Mouse (Mus musculus): Measurements from ENCODE around the gene Defb19.

Gene Defb19

GRCm38 (mm10) chr2:152580107-152580506, at the start of gene Defb19:
Gene Defb19 (minus strand): TSS chr2:152580312.
- TF ChIP-seq GATA4 (IDR thresholded peaks at IDR 0.05; ENCODE audit: insufficient replicate concordance, low read length) = no peak

- TF ChIP-seq GATA4 (IDR thresholded peaks at IDR 0.05; ENCODE audit: insufficient replicate concordance, low read length) = no peak
Measured at GRCm38 (mm10) chr2:152629904-152630303, 49.8 kb upstream of the Defb19 start.

- TF ChIP-seq GATA4 (IDR thresholded peaks at IDR 0.05; ENCODE audit: insufficient replicate concordance, low read length) = no peak
Measured at GRCm38 (mm10) chr2:152629239-152629638, 49.1 kb upstream of the Defb19 start.

- TF ChIP-seq GATA4 (IDR thresholded peaks at IDR 0.05; ENCODE audit: insufficient replicate concordance, low read length) = no peak
Measured at GRCm38 (mm10) chr2:152628066-152628465, 48.0 kb upstream of the Defb19 start.

GRCm38 (mm10) chr2:152626774-152627591, 46.9 kb upstream of the Defb19 start, which contains the start of gene Rem1:
Gene Rem1 (plus strand): TSS chr2:152626951.
- TF ChIP-seq GATA4 (IDR thresholded peaks at IDR 0.05; ENCODE audit: insufficient replicate concordance, low read length) = no peak

GRCm38 (mm10) chr2:152625256-152625655, 45.1 kb upstream of the Defb19 start:
- no peak for TF ChIP-seq GATA4 (IDR thresholded peaks at IDR 0.05; ENCODE audit: insufficient replicate concordance, low read length)

- no peak for TF ChIP-seq GATA4 (IDR thresholded peaks at IDR 0.05; ENCODE audit: insufficient replicate concordance, low read length)
Measured at GRCm38 (mm10) chr2:152624566-152624965, 44.5 kb upstream of the Defb19 start.

GRCm38 (mm10) chr2:152622953-152623352, 42.8 kb upstream of the Defb19 start, which contains the start of gene Defb25:
Gene Defb25 (minus strand): TSS chr2:152623053.
- TF ChIP-seq GATA4 (IDR thresholded peaks at IDR 0.05; ENCODE audit: insufficient replicate concordance, low read length) = no peak

GRCm38 (mm10) chr2:152622151-152622550, 42.0 kb upstream of the Defb19 start:
- no peak for TF ChIP-seq GATA4 (IDR thresholded peaks at IDR 0.05; ENCODE audit: insufficient replicate concordance, low read length)

- no peak for TF ChIP-seq GATA4 (IDR thresholded peaks at IDR 0.05; ENCODE audit: insufficient replicate concordance, low read length)
Measured at GRCm38 (mm10) chr2:152620367-152621134, 40.4 kb upstream of the Defb19 start.

- TF ChIP-seq GATA4 (IDR thresholded peaks at IDR 0.05; ENCODE audit: insufficient replicate concordance, low read length) = no peak
Measured at GRCm38 (mm10) chr2:152617374-152617773, 37.3 kb upstream of the Defb19 start.

- no peak for TF ChIP-seq GATA4 (IDR thresholded peaks at IDR 0.05; ENCODE audit: insufficient replicate concordance, low read length)
Measured at GRCm38 (mm10) chr2:152616470-152616869, 36.4 kb upstream of the Defb19 start.

- TF ChIP-seq GATA4 (IDR thresholded peaks at IDR 0.05; ENCODE audit: insufficient replicate concordance, low read length) = no peak
Measured at GRCm38 (mm10) chr2:152615563-152615962, 35.5 kb upstream of the Defb19 start.

- TF ChIP-seq GATA4 (IDR thresholded peaks at IDR 0.05; ENCODE audit: insufficient replicate concordance, low read length) = no peak
Measured at GRCm38 (mm10) chr2:152612193-152612592, 32.1 kb upstream of the Defb19 start.

GRCm38 (mm10) chr2:152608719-152609118, 28.6 kb upstream of the Defb19 start:
- no peak for TF ChIP-seq GATA4 (IDR thresholded peaks at IDR 0.05; ENCODE audit: insufficient replicate concordance, low read length)

- no peak for TF ChIP-seq GATA4 (IDR thresholded peaks at IDR 0.05; ENCODE audit: insufficient replicate concordance, low read length)
Measured at GRCm38 (mm10) chr2:152607746-152608145, 27.6 kb upstream of the Defb19 start.
